Mouse (Mus musculus) lung, postnatal 10 days (tissue): ENCODE data around the gene Olfr198.
"Not testable (repeated sequence)": the region's sequence is repeated elsewhere in the genome, so short reads cannot be mapped to it uniquely, and the experiment has no call there.

Experiments used
- DNase-seq: peaks from one replicate; pipeline ENCODE4 v3.0.0; 2021

Gene Olfr198

DNA sequence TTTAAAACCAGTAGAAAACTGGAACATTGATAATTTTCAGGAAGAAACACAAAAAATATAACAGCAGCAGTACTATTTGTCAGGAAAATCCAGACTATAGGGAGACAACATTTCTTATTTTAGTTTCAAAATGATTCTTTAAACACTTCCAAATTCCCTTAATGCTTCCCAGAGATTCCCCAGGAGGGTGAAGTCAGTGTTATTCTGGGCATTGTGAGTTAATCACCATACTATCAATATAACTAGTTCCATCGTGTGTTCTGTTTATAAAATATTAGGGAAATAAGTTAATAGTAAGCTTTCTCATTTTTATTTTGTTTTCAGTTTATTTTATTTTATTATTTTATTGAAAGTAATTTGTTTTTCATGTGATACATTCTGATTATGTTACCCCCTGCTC is at the start of gene Olfr198:
Gene Olfr198 (minus strand): TSS at position 101 of the 400 bp plus-strand sequence.
- not testable (repeated sequence) for DNase-seq

DNA sequence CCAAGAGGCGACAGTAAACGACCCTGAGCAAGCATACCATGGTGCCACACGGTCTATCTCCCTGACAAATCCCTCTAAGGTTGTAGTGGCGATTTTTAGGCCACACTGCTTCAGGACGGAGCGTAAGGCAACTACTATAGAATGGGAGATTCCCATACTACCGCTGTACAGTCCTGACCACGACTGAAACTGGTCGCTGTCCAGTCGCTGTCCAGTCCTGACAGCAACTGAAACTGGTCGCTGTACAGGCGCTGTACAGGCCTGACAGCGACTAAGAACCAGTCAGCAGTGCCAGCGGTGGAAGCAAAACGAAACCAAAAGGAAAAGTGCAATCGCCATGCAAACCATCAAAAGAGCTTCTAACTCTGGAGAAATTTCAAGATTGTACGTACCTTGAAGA is 46.4 kb upstream of the Olfr198 start:
- DNase-seq, result no peak

DNA sequence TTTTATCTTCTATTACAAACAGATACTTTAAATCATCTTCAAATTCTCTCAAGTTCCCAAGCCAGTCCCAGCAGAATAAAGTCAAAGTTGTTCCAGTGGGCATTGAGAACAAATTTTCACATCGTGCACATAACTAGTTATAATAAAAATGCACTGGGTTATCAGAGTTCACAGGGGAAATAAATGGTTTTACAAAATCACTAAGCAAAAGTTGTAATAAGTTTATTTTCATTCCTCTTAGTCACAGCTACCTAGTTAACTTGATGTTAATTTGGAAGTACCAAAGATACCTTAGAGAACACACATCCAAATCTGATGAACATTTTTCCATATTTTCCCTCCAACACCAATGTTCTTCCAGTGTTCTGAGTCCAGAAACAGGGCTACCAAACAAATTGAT is 16.3 kb upstream of the Olfr198 start, which contains the start of gene Olfr199:
Gene Olfr199 (minus strand): TSS at position 101 of the 400 bp plus-strand sequence.
- not testable (repeated sequence) for DNase-seq

DNA sequence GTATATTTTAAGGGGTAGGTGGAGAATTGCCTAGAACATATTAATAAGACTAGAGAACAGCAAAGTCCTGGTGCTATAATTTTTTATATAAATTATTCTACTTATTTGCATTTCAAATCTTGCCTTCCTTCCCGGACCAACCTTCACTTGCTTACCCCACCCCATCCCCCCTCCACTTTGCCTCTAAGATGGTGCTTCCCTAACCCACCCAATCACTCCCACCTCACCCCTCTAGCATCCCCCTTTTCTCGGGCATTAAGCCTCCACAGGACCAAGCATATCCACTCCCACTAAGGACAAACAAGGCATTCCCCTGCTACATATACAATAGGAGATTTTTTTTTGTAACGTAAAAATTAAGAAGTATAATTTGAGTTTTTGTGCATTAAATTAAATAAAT is 14.5 kb upstream of the Olfr198 start:
- not testable (repeated sequence) for DNase-seq

DNA sequence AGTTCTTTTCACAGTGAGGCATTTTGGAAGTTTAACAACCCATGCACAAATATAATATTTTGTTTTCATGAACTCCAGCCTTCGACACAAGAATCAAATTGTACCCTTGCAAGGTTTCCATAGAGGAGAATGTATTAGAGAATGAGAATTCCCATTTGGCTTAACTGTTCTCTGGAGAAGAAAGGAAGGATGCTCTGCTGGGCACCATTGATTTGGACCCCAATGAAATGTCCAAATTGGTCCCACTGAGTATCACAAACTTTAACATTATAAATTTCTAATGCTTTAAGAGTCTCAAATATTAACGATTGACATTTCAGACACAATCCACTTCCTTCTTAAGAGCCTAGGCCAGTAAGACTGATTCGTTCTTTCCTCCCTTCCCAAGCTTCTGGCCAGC is 33.0 kb downstream of the Olfr198 start, which contains the start of gene Olfr196:
Gene Olfr196 (minus strand): TSS at position 101 of the 400 bp plus-strand sequence.
- no peak for DNase-seq

DNA sequence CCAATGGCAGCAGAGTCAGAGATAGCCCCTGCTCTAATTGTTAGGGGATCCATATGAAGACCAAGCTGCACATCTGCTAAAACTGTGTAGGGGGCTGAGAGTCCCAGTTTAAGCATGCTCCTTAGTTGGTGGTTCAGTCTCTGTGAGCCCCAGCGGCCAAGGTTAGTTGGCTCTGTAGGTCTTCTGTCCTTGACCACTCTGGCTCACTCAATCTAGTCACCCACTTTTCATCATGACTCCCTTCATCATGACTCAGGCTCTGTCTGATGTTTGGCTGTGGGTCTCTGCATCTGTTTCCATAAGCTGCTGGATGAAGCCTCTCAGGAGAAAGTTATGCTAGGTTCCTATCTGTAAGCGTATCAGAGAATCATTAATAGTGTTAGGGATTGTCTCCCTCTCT is 51.3 kb downstream of the Olfr198 start:
- DNase-seq, result no peak
